Mouse (Mus musculus): ENCODE results near the gene Tigit. TPM values are rescaled to one million over a fixed set of nuclear protein-coding genes. Genes with fewer than 3 reads are reported as not detected.

Gene Tigit
- total RNA-seq, 2 experiments from 2014 or later = 0.40 TPM; not detected in 1

DNA sequence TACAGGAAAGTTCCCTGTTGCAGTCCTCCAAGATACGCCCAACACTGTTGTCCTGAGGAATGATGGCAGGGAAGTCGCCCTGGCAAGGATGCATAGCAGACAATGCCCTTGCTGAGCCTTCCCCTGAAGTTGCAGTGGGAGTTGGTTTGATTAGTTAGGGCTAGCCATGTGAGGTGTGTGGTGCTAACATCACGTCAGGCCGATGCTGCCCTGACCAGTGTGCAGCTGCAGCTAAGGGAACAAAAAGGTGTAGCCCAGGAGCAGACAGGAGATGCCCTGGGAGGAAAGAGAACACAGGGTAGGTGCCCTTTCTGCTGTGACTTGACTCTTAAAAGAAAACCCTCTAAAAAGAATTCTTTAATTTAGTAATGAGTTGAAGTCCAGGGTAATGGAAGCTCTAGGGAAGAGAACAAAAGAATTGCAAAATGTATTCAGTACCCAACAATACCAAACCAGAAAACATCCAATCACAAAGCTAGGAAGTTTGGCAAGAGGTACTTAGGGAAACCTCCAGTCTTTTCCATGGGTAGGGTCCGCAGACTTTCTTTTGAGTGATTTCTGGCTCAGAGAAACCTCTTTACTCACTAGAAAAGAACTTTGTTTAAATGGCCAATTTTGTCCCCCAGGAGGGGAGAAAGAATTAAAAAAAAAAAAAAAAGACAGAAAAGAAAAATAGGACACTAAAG lies 40.5 kb downstream of the Tigit start:
- ATAC-seq (ENCODE audit: poor library complexity, severe bottlenecking) = no peak

DNA sequence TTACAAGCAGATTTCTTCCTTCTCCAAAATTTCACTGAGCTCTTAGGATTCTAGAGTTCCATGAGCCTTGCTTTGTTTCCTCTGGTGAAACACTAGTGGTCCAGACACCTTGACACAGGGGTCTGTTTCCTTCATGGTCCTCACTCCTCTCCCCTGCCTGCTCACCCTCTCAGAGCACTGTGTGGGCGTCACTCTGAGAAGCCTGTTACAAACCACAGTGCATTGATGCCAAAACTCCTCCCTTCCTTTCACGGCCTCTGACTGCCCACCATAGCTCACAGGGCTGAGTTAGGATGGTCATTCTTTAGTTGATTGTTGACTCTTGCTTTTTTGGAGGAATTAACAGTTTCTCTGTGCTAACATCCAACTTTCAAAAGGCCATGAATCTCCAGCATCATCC lies 43.6 kb downstream of the Tigit start:
- ATAC-seq (ENCODE audit: poor library complexity, severe bottlenecking) = no peak

- ATAC-seq (ENCODE audit: poor library complexity, severe bottlenecking) = no peak
Measured at GRCm38 (mm10) chr16:43619277-43619676, 44.7 kb downstream of the Tigit start.

GRCm38 (mm10) chr16:43618286-43618685 lies 45.7 kb downstream of the Tigit start:
- no peak for ATAC-seq (ENCODE audit: poor library complexity, severe bottlenecking)

DNA sequence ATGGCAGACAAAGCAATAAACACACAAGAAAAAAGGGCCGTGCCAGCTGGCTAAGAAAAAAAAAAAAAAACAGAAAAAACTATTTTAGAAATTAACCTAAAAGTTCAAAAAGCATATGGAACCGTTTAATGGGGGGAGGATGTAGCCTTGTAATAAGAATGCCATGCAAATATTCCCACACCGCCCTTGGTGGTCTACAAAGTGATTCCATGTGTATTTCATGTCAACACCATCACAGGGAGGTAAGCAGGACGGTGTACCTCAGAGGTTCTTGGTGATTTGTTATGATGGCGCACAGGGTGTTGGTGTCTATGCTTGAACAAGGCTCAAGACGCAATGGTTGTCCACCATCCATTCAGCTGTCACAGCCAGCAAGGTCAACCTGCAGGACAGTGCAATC lies 46.6 kb downstream of the Tigit start:
- no peak for ATAC-seq (ENCODE audit: poor library complexity, severe bottlenecking)

- ATAC-seq (ENCODE audit: poor library complexity, severe bottlenecking) = no peak
Measured at GRCm38 (mm10) chr16:43616348-43616747, 47.6 kb downstream of the Tigit start.

GRCm38 (mm10) chr16:43610375-43610774 lies 53.6 kb downstream of the Tigit start:
- ATAC-seq (ENCODE audit: poor library complexity, severe bottlenecking) = no peak

- no peak for ATAC-seq (ENCODE audit: poor library complexity, severe bottlenecking)
Measured at GRCm38 (mm10) chr16:43608066-43608465, 55.9 kb downstream of the Tigit start.

DNA sequence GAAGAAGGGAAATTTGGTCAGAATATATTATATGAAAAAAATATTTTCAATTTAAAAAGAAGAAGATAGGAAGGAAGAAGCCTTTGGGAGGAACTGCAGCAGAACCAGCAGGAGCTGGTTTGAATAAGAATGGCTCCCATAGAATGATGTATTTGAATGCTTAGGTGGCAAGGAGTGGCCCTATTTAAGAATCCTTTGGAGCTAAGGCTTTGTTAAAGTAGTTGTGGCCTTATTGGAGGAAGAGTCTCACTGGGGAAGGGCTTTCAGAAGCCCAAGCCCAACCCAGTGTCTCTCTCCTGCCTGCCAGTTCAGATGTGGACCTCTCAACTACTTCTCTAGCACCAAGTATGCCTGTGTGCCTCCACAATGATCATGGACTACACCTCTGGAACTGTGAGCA lies 56.9 kb downstream of the Tigit start:
- ATAC-seq (ENCODE audit: poor library complexity, severe bottlenecking) = no peak

DNA sequence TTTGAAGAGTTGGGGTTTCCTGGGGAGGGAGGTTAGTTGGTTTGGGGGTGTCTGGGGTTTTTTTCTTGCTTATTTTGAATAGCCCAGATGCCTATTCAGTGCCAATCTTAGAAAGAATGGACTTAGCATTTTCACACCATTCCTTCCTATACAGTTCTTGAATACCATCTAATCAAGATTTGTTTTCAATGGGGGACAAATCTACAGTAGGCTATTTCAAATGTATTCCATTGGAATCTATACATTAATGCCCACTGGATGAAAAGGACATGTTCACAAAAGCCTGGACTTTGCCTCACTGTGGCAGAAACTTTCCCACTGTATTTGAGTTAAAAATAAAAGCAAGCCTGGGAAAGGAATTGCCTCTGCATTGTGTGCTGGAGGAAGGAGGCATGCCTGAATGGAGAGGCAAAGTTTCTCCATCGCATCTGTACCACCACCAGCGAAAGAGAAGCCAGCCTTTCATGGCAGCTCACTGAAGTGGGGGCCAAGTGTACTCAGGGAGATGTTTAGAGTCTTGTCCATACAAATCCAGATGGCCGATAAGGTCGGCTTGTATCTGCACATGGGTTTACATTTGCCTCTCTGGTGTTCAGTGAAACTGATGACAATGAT lies 59.4 kb downstream of the Tigit start:
- no peak for ATAC-seq (ENCODE audit: poor library complexity, severe bottlenecking)

DNA sequence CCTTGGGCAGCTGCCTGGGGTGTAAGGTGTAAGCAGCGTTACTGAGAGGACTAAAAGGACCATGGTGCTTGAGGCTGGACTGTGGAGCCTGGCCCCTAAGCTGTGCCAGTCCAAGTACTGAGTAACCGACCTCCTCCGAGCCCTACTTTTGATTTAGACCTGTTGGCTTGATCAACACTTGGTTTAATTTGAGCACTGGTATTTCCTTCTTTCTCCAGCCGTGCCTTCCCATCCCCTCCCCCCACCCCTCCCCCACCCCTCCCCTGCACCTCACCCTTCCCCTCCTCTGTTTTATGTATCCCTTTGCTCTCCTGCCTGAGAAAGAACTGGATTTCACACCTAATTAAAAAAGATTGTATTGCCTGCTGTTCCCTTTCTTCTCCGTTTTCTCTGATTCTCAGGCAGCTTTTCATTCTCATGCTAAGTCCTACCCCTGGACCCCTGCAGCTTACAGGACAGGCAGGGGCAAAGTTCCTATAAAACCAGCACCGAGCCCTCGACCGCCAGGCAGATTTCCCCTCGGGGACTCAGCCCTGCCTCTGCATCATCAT lies 60.3 kb downstream of the Tigit start:
- no peak for ATAC-seq (ENCODE audit: poor library complexity, severe bottlenecking)

DNA sequence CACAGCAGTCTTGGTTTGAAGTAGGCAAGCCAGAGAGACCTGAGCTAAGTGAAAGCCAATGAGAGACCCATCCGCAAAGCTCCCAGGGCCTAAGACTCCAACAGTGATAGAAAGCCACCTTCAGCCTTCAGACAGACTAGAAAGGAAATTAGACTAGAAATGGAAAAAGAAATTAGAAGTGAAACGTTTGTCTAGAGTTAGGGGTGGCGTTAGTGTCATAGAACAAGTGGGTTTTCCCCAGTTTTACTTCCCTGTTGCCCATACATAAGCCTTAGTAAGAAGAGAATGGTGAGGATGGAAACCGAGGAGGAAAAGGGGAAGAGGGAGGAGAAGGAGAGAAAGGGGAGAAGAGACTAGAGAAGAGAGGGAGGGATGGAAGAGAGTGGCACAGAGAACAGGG lies 61.4 kb downstream of the Tigit start:
- ATAC-seq (ENCODE audit: poor library complexity, severe bottlenecking) = peak; percentile 47; the same call in 1 of the 2 replicates

GRCm38 (mm10) chr16:43599707-43600106 lies 64.2 kb downstream of the Tigit start:
- ATAC-seq (ENCODE audit: poor library complexity, severe bottlenecking) = no peak

Other genes with a start within 250 kb of the Tigit start
- not detected in 2 replicates for gene Drd3, start 89.9 kb upstream of the Tigit start, total RNA-seq (2015)
- gene Drd3, start 89.9 kb upstream of the Tigit start, total RNA-seq (2017) = not detected in 2 replicates
- 2.6 and 5.8 TPM in 2 replicates for gene Ccdc191, start 225.7 kb upstream of the Tigit start, total RNA-seq (2015)
- 4.6 and 10.7 TPM in 2 replicates for gene Ccdc191, start 225.7 kb upstream of the Tigit start, total RNA-seq (2017)

Data from megakaryocyte, adult 5-6 weeks (primary cell).